Mouse (Mus musculus) embryo, embryonic 11.5 days (tissue): Measurements from ENCODE around the gene Zbtb20.

Source experiments
- DNase-seq: peaks from one replicate; pipeline ENCODE4 v3.0.0-alpha.2; 2012; ENCODE audit warnings: low read depth, low spot score

Gene Zbtb20

DNA sequence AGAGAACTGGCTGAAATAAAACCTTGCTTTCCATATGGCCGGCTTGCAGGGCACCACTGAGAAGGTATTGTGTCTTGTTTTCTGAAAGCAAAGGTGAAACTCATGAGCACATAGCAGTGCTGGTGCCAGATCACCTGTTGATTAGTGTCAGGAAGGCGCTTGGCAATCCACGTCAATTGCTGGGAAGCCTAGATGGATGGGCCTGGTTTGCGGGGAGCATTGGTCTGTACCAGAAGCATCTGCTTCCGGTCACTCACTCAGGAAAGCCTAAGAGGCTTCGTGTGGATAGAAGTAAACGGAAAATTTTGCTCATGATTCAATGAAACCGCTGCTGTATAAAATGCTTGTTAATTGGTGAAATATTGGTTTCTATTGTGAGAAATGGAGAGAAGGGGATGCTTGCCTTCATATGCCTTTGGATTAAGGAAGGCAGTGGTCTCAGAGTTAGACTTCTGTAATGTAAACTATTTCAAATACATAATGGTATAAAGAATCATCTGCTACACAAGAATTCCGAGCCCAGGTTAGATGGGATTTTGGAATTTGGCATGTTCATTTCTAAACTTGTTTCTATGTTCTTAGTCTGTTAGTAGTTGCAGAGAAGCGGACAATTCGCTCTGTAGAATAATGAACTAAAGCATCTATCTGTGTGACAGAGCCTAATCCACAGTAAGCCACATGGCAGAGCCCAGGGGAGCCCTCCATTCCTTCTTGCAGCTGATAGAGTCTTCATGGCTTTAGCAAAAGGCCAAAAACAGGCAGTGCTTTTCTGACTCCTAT, 521.4 kb downstream of the Zbtb20 start:
- no peak for DNase-seq

DNA sequence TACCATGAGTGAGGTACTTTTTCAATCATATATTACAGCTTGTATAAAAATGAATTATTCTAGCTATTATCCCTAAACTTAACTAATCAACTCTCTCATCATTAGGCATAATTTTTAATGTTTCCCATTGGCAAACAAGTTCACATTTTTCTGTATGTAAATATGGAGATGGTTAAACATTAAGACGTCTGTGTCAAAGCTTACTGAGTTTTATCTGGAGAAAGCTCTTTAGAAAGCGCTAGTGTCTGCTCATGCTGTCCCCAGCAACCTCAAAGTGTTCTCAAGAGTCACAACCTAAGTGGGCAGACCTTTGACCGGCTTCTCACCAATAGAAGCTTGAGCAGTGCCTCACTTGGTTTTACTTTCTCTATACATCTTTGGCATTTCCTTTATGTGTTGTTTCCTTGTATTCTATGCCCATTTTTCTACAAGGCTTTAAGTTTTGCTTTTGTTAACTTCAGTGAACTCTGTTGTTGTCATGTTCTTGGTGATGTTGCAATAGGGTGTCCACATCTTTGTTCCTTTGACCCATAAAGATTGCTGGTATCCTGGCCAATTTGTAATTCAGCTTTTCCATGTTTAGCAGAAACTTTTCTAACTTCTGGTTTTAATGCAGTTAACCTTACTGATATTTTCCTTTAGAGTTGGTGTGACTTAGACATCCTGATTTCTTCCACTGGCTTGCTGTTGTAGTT, 522.1 kb downstream of the Zbtb20 start:
- DNase-seq = no peak

DNA sequence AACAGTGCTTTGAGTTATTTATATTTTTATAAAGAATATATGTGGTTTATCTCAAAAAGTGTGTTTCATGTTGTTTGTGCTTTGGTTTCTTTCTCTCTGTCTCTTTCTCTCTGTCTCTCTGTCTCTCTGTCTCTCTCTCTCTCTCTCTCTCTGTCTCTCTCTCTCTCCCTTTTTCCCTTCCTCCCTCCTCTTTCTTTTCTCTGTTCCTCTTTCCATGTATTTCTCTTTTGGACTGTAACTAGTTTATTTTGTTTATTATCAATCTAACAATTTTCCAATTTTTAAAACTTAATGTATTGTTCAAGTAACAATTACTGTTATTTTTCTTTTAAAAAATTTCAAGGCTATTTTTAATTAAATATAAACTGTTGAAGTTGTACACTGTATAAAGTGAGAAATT, 523.7 kb downstream of the Zbtb20 start:
- no peak for DNase-seq

DNA sequence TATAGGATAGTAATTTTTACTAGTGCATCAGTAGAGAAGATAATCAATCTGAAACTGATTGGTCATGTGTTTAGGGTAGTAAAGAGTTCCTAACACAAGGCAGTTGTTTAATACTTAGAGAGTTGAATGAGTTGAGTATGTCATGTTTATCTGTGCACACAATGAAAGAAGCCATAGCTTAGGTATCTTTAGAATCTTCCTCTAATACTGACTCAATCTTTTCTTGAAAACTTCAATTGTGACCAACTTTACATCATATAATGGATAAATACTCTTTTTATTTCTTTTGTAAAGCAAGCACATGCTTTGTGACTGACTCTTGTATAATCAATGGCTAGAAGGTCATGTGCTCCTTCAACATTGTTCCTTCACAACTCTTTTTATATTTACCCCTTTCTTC, 524.4 kb downstream of the Zbtb20 start:
- no peak for DNase-seq

DNA sequence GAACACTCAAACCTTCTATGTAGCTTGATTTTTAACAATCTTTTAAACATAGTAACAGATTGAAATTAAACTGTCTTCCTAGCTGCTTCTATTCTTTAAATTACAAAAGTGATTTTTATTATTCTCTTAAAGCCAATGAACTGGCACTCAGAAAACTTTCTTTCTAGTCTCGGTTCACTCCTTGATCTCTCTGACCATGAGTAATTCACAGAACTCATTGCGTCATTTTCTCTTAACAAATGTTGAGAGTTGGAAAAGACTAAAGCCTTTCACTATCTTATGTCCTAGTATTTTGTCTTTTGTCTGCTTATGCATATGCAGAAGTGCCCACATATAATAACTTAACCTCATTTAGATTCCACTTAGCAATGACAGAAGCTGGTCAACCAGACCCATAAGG, 525.3 kb downstream of the Zbtb20 start:
- DNase-seq = no peak

DNA sequence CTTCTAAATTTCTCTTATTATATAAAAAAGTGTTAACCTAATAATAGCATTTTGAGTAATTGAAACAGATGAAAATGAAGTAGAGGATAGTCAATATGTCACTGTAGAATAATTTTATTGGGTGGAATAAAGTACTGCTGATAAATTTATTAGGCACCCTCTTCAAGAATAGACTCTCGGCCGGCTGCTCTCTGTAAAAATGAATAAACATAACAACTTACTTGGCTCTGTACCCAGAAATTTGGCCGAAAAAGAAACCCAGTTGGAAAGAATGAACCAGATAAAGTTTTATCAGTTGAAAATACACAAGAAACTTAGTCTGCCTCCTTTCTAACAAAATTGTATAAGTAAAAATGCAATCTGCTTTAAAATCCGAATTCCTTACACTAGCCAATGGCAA, 527.2 kb downstream of the Zbtb20 start:
- DNase-seq = no peak

DNA sequence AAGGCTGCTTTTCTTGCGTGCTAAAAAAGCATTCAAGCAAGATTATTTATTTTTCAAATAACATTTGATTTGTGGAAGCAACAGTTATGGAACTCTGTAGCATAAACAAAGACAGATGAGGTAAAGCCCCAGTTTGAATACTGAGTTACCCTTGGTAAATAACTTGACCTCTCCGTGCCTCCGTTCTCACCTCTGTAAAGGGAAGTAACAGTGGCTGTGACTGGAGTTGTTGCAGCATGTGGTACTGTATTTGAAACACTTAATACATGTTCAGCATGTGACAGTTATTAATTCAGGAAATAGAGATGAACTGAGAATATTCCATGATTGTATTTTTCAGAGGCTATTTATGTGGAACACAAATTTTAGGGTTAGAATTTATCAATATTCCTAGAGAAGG, 529.4 kb downstream of the Zbtb20 start:
- no peak for DNase-seq

DNA sequence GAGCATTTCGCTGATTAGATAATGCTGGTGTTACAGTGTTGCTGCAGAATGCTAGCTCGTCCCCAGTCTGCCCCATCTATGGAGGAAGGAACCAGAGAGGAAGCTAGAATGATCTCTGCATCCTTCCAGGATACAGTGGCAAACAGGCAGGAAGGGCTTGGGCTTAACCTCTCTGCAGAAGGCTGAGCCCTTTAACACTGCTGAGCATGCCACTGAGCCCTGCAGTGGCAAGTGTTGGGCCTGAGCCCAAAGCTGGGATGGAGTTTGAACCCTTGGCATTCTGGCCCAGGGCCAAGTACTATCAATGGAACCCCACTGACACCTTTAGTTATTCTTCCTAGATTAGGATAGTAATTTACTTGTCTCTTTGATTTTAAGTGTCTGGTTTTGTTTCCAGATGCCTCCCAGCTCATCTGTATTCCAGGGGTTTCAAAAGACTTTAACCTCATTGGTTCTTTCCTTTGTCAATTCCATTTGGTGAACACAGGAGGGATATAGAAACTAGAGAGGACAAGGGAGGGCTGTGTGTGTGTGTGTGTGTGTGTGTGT, 532.0 kb downstream of the Zbtb20 start:
- no peak for DNase-seq

DNA sequence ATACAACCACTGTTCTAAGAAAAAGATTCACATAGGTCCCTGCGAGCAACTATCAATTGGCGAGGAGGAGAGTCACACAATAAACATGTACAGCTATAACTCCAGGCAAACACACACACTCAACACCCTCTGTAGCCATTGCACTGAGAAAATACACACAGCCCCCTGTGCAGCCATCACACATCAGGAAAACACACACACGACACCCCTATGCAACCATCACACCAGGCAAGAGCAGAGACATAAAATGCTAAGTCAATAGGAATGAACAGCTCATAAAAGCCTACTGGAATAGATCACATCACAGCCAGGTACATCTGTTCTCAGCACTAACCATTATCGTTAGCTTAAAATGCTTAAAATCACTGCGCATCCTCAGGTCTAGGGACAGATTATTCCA, 532.9 kb downstream of the Zbtb20 start:
- no peak for DNase-seq

DNA sequence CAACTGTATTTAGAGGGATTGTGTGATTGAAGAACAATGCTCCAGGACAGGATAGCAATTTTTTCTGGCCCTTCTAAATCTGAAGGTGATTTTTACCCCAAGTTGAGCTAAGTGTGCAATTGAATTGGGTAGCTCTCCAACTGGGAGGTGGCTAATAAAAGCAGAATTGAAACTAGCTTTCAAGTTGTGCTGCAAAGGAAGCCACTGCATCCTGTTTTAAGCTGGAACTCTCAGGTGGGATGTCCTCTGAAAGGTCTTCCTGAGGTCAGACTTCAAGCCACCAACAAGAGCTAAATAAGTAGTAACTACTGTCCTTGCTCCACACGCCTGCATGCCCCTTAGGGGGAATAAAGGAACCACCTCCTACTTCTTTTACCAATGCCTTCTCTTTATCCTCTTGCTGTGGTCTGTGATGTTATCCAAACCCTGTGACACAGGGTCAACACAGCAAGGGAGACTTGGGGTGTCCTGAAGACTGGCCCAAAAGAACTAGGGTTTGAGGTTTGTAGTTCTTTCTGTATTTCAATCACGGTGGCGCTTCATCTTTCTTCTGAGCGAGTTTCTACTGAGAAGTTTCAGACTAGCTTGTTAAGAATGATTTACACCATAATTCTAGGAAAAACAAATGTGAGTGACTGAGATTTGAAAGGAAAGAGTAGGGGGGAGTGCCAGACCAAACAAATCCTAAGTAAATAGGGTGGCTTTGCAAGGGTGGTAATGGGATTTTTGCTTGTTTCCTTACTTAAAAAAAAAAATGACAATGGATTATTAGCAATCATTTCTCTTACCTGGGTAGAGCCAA, 533.6 kb downstream of the Zbtb20 start:
- no peak for DNase-seq

DNA sequence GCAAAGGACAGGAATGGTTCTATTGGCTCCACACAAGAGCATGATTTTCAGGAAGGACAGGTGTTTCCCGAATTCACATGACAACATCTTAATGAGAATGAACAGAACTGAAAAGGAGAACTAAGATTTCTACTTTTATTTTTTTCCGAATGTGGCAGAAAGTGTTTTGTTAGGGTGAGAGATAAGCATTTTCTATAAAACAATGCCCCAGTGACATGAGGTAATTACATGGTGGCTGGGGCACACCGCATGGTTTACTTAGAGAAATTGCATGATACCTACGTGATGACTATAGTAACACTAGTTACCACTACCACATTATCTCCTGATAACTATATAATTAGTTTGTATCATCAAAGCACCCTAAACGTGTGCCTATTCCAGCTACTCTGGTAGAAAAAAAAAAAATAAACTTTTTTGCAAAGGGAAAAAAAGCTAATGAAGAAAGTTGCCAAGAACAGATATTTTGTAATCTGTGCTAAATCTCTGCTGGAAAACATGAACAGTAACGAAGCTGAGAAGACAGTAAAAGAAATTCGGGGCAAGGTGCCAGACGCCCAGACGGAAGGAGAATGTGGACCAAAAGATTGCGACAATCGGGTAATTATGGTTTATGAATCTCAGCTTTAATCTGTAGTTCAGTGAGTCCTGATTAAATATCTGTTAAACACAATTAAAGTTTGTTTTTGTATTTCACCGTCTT, 534.4 kb downstream of the Zbtb20 start:
- no peak for DNase-seq

DNA sequence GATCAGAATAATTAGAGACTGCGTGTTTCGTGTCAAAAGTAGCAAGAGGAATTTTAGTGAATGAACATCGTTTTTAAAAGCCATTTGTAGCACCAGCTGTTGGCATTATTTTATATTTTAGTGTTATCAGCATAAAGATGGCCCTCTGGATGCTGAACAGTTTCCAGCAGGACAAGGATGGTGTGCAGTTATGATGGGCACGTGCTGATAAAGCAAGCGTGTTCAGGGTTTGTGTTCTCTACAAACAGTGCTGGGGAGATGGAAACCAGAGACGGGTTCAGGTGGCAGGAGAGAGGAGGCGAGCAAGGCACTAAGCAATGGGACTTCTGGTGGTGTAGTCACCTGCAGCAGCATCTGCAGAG, 534.9 kb downstream of the Zbtb20 start:
- DNase-seq = no peak

DNA sequence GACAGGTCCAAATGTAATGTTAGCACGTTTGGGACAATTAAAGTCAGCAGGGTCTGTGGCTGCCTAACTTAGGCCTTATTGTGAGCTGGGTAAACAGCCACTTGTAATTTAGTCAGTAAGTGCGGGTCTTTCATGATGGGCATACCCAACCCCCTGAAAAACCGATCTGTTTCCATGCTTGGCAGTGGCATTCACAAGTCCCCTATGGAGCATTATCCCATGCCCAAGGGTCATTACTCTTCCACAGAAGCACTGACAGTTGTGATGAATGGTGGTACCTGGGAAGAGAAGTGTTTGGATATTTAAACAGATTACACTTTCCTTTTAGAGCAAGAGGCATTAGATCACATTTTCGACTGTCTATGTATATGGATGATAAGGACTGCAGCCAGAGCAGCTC, 540.2 kb downstream of the Zbtb20 start:
- no peak for DNase-seq

DNA sequence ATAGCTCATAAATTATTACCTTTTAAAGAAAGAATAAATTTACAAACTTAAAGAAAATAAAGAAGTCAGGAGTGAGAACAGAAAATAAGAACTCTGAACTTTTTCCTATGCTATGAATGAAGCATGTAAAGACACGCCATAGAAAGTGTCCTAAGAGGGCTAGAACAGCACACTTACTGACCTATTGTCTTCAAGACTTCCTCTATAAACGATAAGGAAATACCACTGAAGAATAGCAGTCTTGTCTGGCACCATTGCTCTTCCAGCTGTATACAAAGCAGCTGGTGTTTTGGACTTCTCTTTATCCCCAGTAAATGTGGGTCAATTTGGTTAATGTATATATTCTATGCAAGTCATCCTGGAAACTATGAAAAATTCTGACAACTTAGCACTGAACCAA, 544.2 kb downstream of the Zbtb20 start:
- no peak for DNase-seq

DNA sequence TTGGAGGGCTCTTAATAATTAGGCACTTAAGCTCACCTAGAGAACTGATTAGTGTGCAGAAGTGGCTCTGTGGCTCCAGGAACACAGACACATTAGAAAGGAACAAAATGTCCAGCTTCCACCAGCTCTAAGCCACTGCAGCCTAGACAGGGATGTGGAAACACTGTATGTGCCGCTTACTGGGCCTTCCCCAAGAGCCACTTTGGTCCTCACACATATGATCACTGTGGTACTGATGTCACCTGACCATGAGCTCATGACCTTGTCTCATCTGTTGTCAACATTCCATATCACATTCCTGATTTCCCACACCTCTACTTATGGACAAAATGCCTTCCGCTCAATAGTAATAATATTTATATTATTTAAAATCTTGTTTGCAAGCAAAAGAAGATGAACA, 553.3 kb downstream of the Zbtb20 start:
- no peak for DNase-seq

DNA sequence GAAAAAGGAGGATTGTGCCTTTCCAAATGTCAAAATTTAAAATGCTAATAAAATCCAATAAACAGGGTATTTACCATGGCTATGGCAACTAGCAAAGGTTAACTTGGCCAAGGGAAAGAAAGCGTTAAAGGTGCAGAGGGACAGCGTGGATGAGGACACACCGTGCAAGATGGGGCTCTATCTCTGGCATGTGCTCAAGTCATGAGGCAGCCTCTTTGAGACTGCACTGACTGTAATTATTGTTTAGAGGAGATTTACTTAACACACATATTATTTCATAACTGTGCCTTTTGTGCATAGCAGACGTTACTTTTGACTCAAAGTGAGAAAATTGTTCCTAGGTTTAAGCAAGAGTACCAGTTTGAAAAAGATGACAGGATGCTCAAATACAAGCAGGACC, 554.3 kb downstream of the Zbtb20 start:
- no peak for DNase-seq

DNA sequence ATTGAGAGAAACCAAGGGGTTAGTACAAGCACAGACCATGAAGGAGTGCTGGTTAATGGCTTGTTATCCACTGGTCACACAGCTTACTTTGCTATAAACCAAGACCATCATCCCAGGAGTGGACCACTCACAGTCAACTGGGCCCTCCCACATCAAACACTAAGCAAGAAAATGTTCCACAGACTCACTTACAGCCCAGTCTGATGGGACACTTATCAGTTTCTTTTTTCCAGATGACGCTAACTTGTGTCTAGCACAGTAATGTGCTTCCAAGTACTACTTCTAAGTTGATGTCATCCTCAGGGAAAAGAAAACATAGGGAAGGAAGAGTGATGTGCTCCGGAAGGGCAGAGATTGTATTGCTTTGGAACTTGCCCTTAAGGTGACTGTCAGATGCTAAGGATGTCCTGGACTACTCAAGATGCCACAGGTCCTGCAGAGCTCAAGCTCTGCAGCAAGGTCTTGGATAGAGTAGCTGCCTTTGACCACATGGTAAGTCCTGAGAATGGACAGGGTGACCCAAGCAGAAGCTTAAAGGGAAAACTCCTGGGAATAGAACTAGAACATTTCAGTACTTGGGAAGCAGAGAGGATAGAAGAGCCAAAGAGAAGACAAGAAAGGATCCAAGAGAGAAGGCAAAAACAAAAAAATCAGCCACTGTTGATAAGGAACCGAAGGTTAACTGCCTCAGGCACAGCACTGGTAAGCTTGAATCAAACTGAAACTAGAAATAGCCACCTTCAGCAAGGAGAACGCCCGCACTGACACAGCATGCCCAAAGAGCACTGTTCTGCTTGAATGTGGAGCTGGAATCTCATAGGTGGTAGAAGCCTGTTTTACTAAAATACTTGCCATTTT, 556.1 kb downstream of the Zbtb20 start:
- DNase-seq = no peak

DNA sequence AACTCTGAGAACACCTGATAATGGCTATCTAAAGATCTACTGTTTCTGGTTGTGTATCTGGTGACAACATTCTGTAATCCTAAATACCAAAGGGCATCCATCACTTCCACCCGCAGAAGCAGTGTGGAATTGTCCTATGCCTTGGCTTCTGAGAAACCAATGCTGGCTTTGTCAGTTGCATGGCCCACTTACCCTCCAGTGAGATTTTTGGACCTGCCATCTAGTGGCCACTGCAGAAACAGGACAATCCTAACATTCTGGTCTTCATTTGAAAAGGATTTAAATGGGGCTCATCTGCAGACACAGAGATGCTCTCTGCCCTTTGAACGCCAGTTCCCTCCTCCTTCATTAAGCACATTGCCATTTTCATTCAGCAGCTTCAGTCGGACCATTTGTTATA, 559.3 kb downstream of the Zbtb20 start:
- no peak for DNase-seq

DNA sequence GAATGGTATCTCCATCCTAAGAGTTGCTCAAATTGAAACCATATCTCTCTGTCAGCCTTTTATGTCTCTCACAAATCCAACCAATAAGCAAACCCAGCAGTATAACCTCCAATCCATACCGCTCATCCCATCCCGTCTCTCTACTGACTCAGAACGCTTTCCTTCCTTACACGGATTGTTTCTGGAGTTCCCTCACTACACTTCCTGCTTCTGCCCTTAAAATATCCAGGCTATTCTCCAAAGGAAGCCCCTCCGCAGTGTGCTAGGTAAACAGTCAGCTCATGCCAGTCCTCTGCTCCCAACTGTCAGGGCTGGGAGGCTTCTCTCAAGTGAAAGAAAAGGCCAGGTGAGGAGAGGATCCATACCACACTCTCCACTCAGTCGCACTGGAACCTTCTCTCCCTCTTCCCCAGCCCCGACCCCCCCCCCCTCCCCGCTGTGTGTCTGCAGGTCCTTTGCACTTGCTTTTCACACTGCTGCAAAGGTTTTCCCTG, 563.2 kb downstream of the Zbtb20 start:
- DNase-seq = no peak

DNA sequence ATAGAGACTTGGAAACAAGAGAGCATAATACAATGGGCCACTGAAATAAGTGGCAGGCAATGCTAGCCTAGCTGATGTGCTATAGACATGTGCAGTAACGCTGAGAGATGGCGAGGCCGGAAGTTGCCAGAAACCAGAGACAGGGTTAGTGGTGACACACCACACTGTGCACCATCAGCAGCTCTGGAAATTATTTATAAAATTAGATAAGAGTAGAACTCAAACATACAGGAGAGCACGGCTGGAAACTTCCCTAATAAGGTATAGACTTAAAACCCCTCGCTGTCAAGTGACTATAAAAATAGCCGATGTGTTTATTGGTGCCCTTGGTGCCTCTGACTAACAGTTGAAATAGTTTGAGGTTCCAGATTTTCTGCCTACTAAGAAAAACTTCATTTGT, 565.7 kb downstream of the Zbtb20 start:
- DNase-seq = no peak

DNA sequence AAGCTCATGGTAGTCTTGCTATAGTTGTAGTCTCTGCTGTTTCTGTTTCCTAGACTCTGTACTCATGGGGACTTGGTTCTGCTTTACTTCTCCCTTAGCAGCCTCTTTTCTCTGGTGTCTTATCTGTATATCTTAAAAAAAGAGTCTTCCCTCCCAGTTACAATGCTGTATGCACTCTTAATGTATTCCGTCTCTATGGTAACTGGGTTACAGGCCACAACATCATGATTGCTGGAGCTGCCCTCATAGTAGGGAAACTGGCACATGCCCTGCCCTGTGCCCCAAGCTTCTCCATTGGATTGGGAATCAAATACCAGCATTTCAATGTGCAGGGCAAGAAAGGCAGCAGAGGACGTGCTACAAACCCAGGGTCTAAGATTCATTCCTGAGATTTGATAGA, 567.4 kb downstream of the Zbtb20 start:
- DNase-seq = no peak
